In genomic region chr5:107749229-107749916, GRCm38 (mm10) we compare ENCODE assay signal across 12 mouse cellular contexts. TPM values are rescaled to one million over a fixed set of nuclear protein-coding genes. Genes with fewer than 3 reads are reported as not detected.
DNase-seq lines count a peak whose midpoint lies in the region; ATAC-seq and TF ChIP-seq lines count a peak whose summit lies in the region.
"Had no signal": no experiment of that assay in that cellular context is flagged by ENCODE, and none has a peak within 500 bp of the region (broad histone marks: within the 10 kb centered on the region; RNA-seq: fewer than 3 reads in every experiment).

No protein-coding gene starts in this region.

- no peak overlapping the region for H3K4me2 ChIP-seq in liver, embryonic 14.5 days (ENCODE audit: low read depth)

- ATAC-seq in liver, embryonic 14.5 days (ENCODE audit: insufficient read depth) = peak; percentile 23; the same call in 1 of the 2 replicates

- H3K9ac ChIP-seq in liver, embryonic 14.5 days (replicated peaks) = no peak overlapping the region

- 0 out of 2 replicates have a peak, but pooled peaks have one; percentile 12 for TF ChIP-seq EP300 in liver, embryonic 14.5 days (IDR thresholded peaks at IDR 0.05; ENCODE audit: low read depth)

- no peak for TF ChIP-seq POLR2A in thymus, adult 2 months (IDR thresholded peaks at IDR 0.05; ENCODE audit: control insufficient read depth, extremely low read depth, insufficient read depth, low read length, poor library complexity)

- H3K4me3 ChIP-seq in thymus, adult 2 months (ENCODE audit: control insufficient read depth, insufficient read depth, low read length) = no peak overlapping the region
- H3K4me3 ChIP-seq in liver, embryonic 14.5 days (ENCODE audit: insufficient read depth in 1 of 2, low read depth in 2 of 2, low read length in 2 of 2) = no peak overlapping the region

- no peak for DNase-seq in thymus, adult 2 months
- no peak for DNase-seq in thymus, postnatal 10 days (ENCODE audit: low spot score in 2 of 2)
- peak; percentile 50 for DNase-seq in adrenal gland, postnatal 14 days
- DNase-seq in liver, embryonic 14.5 days (ENCODE audit: low read depth in 3 of 3, low spot score in 3 of 3) = peak; percentile 20 to 22 (median 22)
- DNase-seq in naive thymus-derived CD4-positive, alpha-beta T cell, adult 2 months (ENCODE audit: low read depth) = peak; percentile 42
- DNase-seq in frontal cortex, postnatal 25 days (ENCODE audit: low spot score in 2 of 2) = no peak
- DNase-seq in cerebellum, adult 18-20 months = no peak
- no peak for DNase-seq in right cerebral cortex, postnatal 10 days (ENCODE audit: low spot score in 2 of 2)
- DNase-seq: cerebellum, postnatal 25 days; heart, postnatal 36 days; right cerebral cortex, postnatal 4 days had no signal

- H3K27ac ChIP-seq in thymus, adult 2 months (ENCODE audit: control insufficient read depth, insufficient read depth, low read length) = peak overlapping the region; percentile 94
- no peak overlapping the region for H3K27ac ChIP-seq in liver, embryonic 14.5 days

- no peaks in the 10 kb centered on the region for H3K36me3 ChIP-seq in thymus, adult 2 months (ENCODE audit: control insufficient read depth, insufficient read depth, low read length)
- peaks cover 19% of the 10 kb centered on the region for H3K36me3 ChIP-seq in liver, embryonic 14.5 days (replicated peaks; ENCODE audit: control insufficient read depth, insufficient read depth, low read depth)

- WGBS in thymus, adult 2 months = 23% methylated on average over 9 of the region's 9 CpGs
- 14% methylated on average over 9 of the region's 9 CpGs for WGBS in liver, embryonic 14.5 days (ENCODE audit: insufficient replicate concordance)

- TF ChIP-seq CTCF in thymus, adult 2 months (IDR thresholded peaks at IDR 0.05; ENCODE audit: borderline replicate concordance, control insufficient read depth, extremely low read depth, insufficient read depth, low read length, poor library complexity) = no peak
- no peak for TF ChIP-seq CTCF in liver, embryonic 14.5 days (IDR thresholded peaks at IDR 0.05; ENCODE audit: low read depth)

- no peaks in the 10 kb centered on the region for H3K27me3 ChIP-seq in thymus, adult 2 months (ENCODE audit: control insufficient read depth, insufficient read depth, low read length)
- no peaks in the 10 kb centered on the region for H3K27me3 ChIP-seq in liver, embryonic 14.5 days (ENCODE audit: control insufficient read depth, insufficient read depth, low read length)

- peaks cover 20% of the 10 kb centered on the region for H3K4me1 ChIP-seq in thymus, adult 2 months (replicated peaks; ENCODE audit: control insufficient read depth, insufficient read depth, low read length)
- H3K4me1 ChIP-seq in liver, embryonic 14.5 days (replicated peaks; ENCODE audit: control insufficient read depth in 2 of 2, insufficient read depth in 2 of 2, low read length in 1 of 2) = peaks cover 0 to 4% of the 10 kb centered on the region in 2 experiments; a peak in 1 of 4 replicates

- H3K9me3 ChIP-seq in liver, embryonic 14.5 days (ENCODE audit: control insufficient read depth, low read length) = no peaks in the 10 kb centered on the region

RNA-seq across cellular contexts. Expression of gene Gfi1, which starts 23.5 kb away (rescaled TPM):
- polyA plus RNA-seq in thymus, adult 2 months (2012; rRNA removed) = 191 and 219 TPM in 2 replicates
- total RNA-seq in adrenal gland, postnatal 14 days (2021) = 0.30 and 0.56 TPM in 2 replicates
- 2.2 and 3.0 TPM in 2 replicates for polyA plus RNA-seq in liver, embryonic 14.5 days (2012; rRNA removed)
- polyA plus RNA-seq in liver, embryonic 14.5 days (2014; fragmentation: Nextera tagmentation; extraction: Ambion mirVana) = 1.1 and 1.7 TPM in 2 replicates
- total RNA-seq: heart, postnatal 36 days; left cerebral cortex, postnatal 10 days had no signal

Comparison
In these comparisons a context has a peak if more than half of its experiments do, and no peak if none do; other contexts are left out.
1. DNase-seq: peak in adrenal gland, postnatal 14 days (single experiment), liver, embryonic 14.5 days (3 of 3) and naive thymus-derived CD4-positive, alpha-beta T cell, adult 2 months (single experiment); none in thymus, adult 2 months (single experiment), thymus, postnatal 10 days (0 of 2), frontal cortex, postnatal 25 days (0 of 2), cerebellum, adult 18-20 months (0 of 2) and right cerebral cortex, postnatal 10 days (0 of 2).
2. RNA of gene Gfi1, which starts 23.5 kb away (polyA plus RNA-seq): 191 to 219 TPM in thymus, adult 2 months; 1.1 to 3.0 TPM in liver, embryonic 14.5 days; every median in the first group is over 10 times any median in the second.